In genomic region chr1:59384400-59384799, GRCm38 (mm10) we compare ENCODE assay signal across 28 mouse cellular contexts.
"Had no signal": no experiment of that assay in that cellular context is flagged by ENCODE, and none has a peak within 500 bp of the region (broad histone marks: within the 10 kb centered on the region; RNA-seq: fewer than 3 reads in every experiment).

No protein-coding gene starts in this region.

- H3K27me3 ChIP-seq: embryonic facial prominence, embryonic 12.5 days; embryonic facial prominence, embryonic 15.5 days; forebrain, embryonic 15.5 days had no signal

- H3K4me3 ChIP-seq: embryonic facial prominence, embryonic 10.5 days; embryonic facial prominence, embryonic 12.5 days; embryonic facial prominence, embryonic 13.5 days; embryonic facial prominence, embryonic 15.5 days; erythroblast, embryonic 14.5 days; forebrain, embryonic 10.5 days; forebrain, embryonic 12.5 days; forebrain, embryonic 13.5 days; forebrain, embryonic 15.5 days; gastrocnemius, adult 2 months; heart, adult 2 months; heart, embryonic 10.5 days had no signal

- H3K36me3 ChIP-seq: embryonic facial prominence, embryonic 10.5 days; embryonic facial prominence, embryonic 12.5 days; embryonic facial prominence, embryonic 13.5 days; embryonic facial prominence, embryonic 15.5 days; forebrain, embryonic 10.5 days; forebrain, embryonic 12.5 days; forebrain, embryonic 15.5 days; heart, embryonic 10.5 days had no signal

- DNase-seq: cerebellum, adult 9-10 months; cerebellum, adult 9-11 months; cerebellum, postnatal 10 days; cerebellum, postnatal 14 days; cerebellum, postnatal 25 days; cerebellum, postnatal 36 days; embryo, embryonic 11 days; forebrain, postnatal 0 days; gastrocnemius, adult 2 months; gastrocnemius, postnatal 10 days; gastrocnemius, postnatal 14 days; gastrocnemius, postnatal 25 days; gastrocnemius, postnatal 36 days; heart, adult 11 months; heart, adult 18-20 months; heart, adult 2 months had no signal

- H3K27ac ChIP-seq: embryonic facial prominence, embryonic 10.5 days; embryonic facial prominence, embryonic 12.5 days; embryonic facial prominence, embryonic 13.5 days; embryonic facial prominence, embryonic 15.5 days; forebrain, embryonic 10.5 days; forebrain, embryonic 12.5 days; forebrain, embryonic 13.5 days; forebrain, embryonic 15.5 days; gastrocnemius, adult 2 months; heart, adult 2 months; heart, embryonic 10.5 days had no signal

- ATAC-seq: forebrain, embryonic 13.5 days; forebrain, embryonic 14.5 days; forebrain, embryonic 15.5 days; forebrain, embryonic 16.5 days; forebrain, postnatal 0 days had no signal

- H3K4me1 ChIP-seq: embryonic facial prominence, embryonic 12.5 days; embryonic facial prominence, embryonic 13.5 days; embryonic facial prominence, embryonic 15.5 days had no signal

- H3K9me3 ChIP-seq: embryonic facial prominence, embryonic 10.5 days; embryonic facial prominence, embryonic 12.5 days; embryonic facial prominence, embryonic 13.5 days; embryonic facial prominence, embryonic 15.5 days; forebrain, embryonic 10.5 days; forebrain, embryonic 12.5 days; forebrain, embryonic 13.5 days; forebrain, embryonic 15.5 days; heart, embryonic 10.5 days had no signal

- H3K4me2 ChIP-seq: embryonic facial prominence, embryonic 12.5 days; embryonic facial prominence, embryonic 13.5 days; embryonic facial prominence, embryonic 15.5 days; forebrain, embryonic 12.5 days; forebrain, embryonic 13.5 days; forebrain, embryonic 15.5 days had no signal

- H3K9ac ChIP-seq: embryonic facial prominence, embryonic 12.5 days; embryonic facial prominence, embryonic 13.5 days; embryonic facial prominence, embryonic 15.5 days; forebrain, embryonic 12.5 days; forebrain, embryonic 13.5 days; forebrain, embryonic 15.5 days; forebrain, postnatal 0 days had no signal
